Mouse (Mus musculus): ENCODE measurements around the gene Rpusd1.

GRCm38 (mm10) chr17:25749314-25749713, 21.8 kb downstream of the Rpusd1 start:
- TF ChIP-seq CTCF (IDR thresholded peaks at IDR 0.05 in 2 of 3, conservative IDR thresholded peaks at IDR 0.05 in 1 of 3; ENCODE audit: control insufficient read depth in 1 of 3, insufficient read depth in 1 of 3, low read depth in 2 of 3, low read length in 3 of 3, poor library complexity in 1 of 3, severe bottlenecking in 1 of 3) (no peak), EP300 (IDR thresholded peaks at IDR 0.05; ENCODE audit: low read depth in 1 of 2, low read length in 2 of 2) (no peak), JUND (IDR thresholded peaks at IDR 0.05; ENCODE audit: low read depth, low read length) (no peak), ELF1 (IDR thresholded peaks at IDR 0.05; ENCODE audit: low read depth, low read length) (no peak), POLR2A (IDR thresholded peaks at IDR 0.05; ENCODE audit: control insufficient read depth in 1 of 2, insufficient read depth in 1 of 2, low read depth in 1 of 2, low read length in 2 of 2, poor library complexity in 1 of 2) (no peak), ZMIZ1 (IDR thresholded peaks at IDR 0.05; ENCODE audit: low read depth, low read length) (no peak), KAT2A (conservative IDR thresholded peaks at IDR 0.05; ENCODE audit: low read depth, low read length) (no peak), GABPA (IDR thresholded peaks at IDR 0.05; ENCODE audit: low read depth, low read length) (no peak), GATA1 (IDR thresholded peaks at IDR 0.05; ENCODE audit: low read depth, low read length) (no peak)

Measured in MEL (cell line).